Mouse (Mus musculus) T-helper 1 cell (primary cell): ENCODE results near the gene Nsmce3.

ENCODE experiments used
- in situ Hi-C: fragments of 300-600 bp; cut with MboI, MseI; formaldehyde crosslinking; loops from one replicate; pipeline ENCODE4 v1.15.1; 2025; ENCODE audit warnings: high pct_unique_total_duplicates

Nsmce3 gene

DNA sequence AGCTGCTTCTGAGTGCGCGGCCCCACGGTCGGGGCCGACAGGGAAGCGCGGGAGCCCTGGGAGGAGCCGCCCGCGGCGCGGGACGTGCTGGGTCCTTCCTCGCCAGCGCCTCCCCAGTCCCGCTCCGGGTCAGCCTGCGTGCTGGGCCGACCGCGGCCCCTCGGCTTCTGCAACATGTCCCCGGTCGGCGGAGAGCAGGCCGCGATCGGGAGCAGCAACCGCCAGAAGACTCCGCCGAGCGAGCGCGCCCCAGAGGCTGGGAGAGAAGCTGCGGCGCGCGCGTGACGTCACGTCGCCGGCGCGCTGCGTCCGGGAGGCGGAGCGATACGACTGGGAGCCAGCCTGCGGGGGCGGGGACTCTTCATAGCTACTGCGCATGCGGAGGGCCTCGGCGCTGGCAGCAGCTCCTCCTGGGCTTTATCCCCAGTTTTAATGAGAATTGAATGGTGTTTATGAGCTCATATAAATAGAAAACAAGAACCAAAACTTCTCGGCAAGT, at the start of gene Nsmce3:
Gene Nsmce3, minus strand, starts transcription at position 255 of the 499 bp plus-strand sequence.
- in situ Hi-C loops: loop anchor here (10.0 kb wide), 1 partner anchor 1118 kb away; no protein-coding TSS in a partner anchor

DNA sequence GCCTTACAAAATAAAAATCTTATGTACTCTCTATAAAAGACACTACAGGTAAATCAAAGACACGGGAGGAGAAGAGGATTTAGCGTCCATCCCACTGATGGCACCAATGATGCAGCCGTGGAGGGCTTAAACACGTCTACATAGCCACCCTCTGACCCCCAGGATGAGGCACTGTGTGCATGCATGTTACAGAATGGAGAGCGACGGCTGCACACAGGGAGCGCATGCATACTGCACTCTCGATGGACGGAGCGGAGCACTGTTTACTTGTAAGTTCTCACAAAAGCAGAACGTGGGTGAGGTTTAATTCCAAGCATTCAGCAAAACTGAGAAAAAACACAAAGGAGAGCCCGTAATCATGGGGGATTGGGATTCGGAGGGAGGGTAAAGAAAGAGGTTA, 48.4 kb upstream of the Nsmce3 start:
- in situ Hi-C loops: no loop called here

DNA sequence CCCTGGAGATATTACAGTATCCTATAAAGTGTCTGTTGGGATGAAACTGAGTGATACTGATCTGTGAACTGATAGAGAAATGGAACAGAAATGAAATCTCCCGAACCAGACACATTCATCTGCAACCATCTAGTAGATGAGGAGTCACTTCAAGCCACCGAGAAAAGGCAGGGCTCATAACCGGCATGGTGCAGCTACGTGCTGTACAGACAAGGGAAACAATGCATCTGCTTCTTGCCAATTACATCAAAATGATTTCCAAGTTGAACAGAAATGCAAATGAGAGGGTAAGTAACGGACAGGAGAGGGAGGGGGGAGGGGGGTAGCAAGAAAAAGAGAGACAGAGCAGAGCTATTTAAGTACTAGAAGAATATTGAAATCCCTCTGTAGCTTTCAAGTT, 47.9 kb upstream of the Nsmce3 start:
- in situ Hi-C loops: no loop called here

DNA sequence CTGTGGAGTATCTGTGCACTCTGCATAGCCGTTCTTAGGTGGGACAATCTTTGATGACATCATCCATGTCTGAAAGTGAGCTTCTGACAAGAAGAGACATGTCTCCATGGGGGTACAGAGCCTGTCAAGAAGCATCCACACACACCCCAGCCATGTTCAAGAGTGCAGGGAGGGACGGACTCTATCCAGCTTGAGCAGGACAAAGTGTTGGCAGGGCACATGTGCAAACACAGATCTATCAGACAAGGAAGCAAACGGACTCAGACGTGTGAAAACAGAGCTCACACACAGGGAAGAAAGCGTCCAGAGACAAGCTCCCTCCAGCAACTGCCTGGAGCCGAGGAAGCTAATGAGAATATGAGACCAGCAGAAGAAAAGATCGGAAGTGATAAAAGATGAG, 43.9 kb upstream of the Nsmce3 start:
- in situ Hi-C loops: no loop called here

DNA sequence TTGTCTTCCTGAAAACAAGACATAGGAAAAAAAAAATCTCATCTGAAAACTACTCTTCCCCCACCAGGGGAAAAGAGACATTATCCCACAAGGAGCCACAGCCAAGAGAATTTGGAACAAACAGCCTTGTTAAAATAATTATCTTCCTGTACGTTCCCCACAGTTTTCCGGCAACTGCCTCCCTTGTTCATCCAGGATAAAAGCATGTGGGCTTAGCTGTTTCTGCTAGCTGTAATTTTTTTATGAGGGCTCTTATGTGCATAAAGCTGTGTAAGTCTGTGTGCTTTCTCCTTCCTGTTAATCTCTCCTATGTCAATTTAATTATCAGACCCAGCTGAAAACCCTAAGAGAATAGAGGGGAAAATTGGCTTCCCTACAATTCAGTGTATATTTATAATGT, 42.3 kb upstream of the Nsmce3 start:
- in situ Hi-C loops: no loop called here

DNA sequence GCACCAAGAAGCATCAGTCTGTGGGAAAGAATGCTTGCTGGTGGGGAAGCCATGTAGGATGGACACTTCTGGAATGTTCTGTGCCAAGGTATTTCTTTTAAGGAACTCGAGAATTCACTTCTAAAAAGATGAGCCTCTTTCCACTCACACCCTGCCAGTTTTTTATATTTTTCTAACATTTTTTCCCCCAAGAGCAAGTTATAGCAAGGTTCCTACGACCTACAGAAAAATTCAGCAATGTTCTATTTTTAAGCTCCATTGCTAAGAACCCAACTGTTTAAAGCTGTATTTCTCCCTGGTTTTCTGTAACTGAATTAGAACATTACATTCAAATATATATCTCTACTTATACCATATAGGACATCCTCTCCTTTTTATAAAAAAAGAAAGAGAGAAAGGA, 39.1 kb upstream of the Nsmce3 start:
- in situ Hi-C loops: no loop called here

DNA sequence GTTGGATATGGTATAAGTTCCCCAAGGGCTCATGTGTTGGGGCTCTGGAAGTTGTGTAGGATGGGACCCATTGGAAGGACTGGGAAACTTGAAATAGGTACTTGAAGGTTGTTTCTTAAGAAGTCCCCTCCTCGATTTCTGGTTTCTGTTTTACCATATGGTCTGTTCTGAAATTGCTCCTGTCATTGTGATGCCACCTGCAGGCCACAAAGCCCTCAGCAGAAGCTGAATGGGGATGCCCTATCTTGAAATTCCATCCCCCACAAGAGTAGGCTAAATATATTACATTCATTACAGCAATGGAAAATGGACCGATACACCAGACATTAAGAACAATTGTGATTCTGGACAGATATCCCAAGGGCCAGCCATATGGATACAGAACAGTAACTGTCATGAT, 37.4 kb upstream of the Nsmce3 start:
- in situ Hi-C loops: no loop called here

DNA sequence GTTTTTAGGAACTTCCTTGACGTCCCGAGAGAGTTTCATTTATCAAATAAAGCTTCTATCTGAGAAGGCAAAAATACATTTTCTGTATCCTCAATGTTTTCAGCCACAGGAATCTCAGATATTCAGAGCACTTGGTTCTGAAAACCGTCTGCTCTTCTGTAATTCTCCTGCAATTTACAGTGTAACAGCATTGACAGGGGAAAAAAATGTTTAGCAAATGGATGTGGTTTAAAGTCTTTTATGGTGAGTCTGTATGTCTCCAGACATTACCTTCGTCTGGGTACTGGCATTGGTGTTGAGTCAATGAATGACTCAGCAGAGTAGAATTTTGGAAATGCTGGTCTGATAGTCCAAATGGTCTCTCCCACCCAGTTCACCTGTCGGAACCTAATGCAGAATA, 34.2 kb upstream of the Nsmce3 start:
- in situ Hi-C loops: no loop called here

DNA sequence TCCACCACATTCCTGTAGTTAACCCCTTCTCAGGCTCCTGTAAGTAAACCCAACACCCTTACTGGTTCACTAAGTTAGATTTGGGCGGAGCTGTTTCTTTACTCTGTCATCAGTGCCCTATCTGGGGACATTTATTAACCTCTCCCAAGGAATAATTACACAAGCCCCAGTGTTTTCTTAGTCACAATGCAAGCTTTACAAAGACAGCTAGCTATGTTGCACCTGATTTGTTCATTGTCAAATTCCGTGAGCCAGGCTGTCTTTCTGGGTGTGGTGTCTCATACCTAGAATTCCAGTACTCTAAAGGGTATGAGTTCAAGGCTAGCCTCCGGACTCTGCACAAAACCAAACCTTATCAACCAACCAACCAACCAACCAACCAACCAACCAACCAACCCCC, 32.7 kb upstream of the Nsmce3 start:
- in situ Hi-C loops: no loop called here

DNA sequence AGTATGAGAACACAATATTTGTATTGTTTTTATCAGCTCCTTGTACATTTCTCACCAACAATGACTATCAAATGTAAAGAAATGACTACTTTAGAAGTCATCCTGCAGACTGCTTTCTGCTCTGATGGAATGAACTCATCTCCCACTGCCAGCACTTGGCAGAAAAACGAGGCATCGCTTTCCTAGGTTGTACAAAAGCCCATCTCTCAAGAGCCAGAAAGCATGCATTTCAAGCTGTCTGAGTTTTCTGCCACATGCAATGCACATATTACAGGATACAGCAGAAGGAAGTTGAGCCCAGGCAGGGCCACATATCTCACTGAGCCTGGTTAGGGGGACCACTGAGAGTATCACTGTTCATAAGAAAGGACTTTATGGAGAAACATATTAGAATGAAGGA, 27.5 kb upstream of the Nsmce3 start:
- in situ Hi-C loops: no loop called here

DNA sequence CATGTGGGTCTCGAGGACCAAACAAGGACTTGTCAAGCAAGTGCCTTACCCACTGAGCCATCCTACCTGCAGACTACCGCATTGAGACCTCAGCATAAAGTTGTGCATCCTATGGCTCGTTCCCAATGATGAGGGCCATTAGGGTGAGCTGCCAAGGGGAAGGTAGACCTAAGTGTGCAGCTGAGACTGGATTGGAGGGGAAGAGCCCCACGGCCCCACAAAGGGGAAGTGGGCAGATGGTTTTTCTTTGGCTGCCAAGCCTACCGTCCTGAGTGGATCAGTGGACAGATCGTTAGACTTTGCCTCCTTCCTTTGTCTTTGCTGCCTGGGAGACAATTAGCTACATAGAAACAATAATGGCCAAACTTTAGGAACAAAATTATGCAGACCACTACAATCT, 23.8 kb upstream of the Nsmce3 start:
- in situ Hi-C loops: no loop called here

DNA sequence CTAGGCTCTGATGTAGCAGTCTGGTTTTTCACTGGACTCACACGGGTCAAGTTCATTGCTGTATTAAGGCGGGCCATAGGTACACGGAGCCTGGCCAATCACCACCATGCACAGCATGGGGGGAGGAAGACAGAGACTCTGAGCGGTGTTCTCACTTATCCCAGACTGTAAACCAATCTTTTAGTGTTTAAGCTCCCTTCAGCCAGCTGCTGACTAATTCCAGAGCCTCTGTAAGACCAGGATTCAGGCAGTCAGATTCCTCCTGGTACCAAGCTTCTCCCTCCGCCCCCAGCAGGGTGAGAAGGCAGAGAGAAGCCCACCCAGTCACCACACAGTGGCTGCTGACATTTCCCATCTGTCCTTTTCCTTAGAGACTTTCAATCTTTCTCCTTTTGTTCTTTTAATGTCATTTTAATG, 22.9 kb upstream of the Nsmce3 start:
- in situ Hi-C loops: no loop called here

DNA sequence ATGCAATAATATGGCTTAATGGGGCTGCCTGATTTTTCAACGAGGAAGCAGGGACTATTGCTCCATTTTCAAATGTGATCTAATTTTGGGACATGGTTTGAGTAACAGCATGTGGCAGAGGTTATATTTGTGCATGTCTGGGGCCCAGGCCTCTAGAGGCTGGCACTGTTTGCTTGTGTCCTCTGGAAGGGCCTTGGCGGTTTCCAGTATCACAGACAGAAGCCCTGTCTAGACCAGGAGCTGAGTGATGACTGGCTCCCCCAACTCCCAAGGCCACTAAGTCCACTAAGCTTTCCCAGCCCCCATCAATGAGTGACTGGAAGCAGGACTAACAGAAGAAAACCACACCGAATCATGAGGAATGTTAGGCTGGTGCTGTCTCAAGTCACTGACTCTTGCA, 18.3 kb upstream of the Nsmce3 start:
- in situ Hi-C loops: no loop called here

DNA sequence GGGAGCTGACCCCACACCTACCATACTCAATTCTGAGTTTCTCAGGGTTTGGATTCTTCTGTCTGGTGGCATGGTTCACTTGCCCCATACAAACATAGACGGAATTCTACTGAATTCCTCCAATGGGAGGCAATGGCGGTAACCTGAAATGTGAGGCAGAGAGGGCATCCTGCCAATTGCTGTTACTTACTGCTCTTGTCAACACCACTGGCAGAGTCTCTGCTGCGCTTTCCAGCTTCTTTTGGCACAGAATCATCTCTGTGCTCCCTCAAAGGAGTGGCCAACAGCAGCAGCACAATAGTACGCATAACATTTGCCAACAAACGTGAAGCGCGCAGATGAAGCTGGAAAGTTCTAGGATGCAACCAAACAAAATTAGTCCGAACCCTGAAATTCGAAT, 17.1 kb upstream of the Nsmce3 start:
- in situ Hi-C loops: no loop called here

DNA sequence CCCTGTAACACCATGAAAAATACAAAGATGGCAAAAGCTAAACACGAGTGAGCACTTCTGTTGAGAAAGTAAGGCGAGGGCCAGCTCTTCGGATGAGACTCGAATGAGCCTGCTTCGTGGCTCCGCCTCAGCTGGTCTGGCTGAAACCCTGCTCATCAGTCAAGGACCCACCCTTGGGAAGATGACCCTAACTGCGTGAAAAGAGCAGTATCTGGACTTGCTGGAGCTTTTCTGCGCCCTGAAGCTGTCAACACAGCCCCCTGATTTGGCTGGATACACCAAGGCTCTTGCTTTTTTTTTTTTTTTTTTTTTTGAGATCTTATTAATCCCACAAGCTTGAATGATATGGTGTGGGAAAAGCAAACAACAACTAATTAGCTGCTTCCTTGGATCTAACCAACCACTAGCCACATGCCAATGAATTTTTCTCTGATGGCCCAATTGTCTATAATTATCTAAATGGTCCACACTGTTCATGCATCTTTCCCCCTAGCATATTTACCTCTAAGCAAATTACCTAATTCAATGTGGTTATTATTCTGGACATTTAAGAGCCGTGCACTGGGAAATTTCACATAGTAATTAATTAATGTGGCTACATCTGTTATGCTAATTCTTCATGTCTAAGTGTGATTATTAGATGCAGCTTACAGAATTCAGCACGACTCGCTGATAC, 11.5 kb upstream of the Nsmce3 start:
- in situ Hi-C loops: no loop called here

DNA sequence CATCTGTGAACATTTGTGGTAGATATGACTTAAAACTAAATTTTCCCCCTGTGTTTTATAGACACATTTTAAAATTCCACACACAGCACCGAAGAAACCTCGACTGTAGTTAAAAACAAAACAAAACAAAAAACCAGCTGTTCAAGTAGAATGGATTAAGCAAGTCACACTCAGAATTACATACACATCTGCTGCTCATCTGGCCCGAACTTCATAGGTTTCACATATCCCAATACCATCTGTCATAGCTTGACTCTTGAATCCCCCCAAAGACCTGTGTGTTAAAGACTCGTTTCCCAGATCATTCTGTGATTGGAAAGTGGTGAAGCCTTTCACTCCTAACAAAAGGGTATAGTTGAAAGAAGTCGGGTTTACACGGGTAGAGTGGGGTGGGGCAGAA, 9.4 kb upstream of the Nsmce3 start:
- in situ Hi-C loops: no loop called here

DNA sequence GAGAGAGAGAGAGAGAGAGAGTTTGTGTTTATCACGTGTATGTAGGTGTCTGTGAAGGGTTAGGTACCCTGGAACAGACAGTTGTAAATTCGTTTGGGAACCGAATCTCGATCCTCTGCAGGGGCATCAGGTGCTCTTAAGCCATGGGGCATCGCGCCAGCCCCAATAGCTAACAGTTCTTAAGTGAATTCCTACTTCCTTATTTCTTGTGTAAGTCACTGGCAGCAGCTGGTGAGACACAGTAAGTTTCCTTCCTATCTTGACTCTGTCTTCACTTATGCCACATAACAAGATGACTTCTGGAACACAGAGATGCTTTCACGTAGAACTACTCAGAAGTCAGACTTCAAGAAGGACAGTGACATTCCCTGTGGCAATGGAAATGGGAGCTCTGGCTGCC, 8.6 kb upstream of the Nsmce3 start:
- in situ Hi-C loops: no loop called here

DNA sequence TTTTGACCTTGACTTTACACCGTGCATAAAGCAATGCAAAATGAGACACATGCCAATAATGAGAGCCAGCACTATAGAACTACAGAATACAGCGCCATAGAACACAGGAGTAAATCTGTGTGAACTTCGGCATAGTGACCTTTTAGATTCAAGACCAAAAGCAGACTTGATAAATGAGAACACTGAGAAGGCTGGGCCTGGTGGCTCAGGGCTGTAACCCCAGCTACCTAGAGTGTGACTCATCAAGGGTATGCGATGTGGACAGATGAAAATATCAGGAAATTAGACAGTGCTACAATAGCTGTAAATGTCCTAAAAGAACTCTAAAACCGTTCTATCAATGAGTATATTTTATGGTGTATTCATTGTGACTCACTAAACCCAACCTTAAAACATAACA, 7.6 kb upstream of the Nsmce3 start:
- in situ Hi-C loops: no loop called here

DNA sequence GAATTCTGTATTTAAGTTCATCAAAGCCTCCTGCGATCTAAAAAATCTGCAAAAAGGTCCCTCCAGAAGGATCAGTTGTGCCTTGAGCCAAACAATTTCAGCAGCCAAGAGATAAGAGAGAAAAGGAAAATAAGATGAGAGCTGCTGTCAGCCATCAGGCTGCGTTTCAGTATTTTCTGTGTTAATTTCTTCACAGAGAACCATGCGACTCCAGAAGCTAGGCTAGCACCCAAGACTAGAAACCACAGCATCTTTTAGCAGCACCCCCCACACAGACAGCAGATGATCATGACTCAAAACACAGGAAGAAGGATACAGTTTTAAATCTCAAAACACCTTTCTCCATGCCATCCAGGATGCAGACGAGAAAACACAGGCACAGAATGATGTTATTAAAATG, 2.1 kb upstream of the Nsmce3 start:
- in situ Hi-C loops: loop anchor here (10.0 kb wide), 1 partner anchor 1120 kb away; no protein-coding TSS in a partner anchor

DNA sequence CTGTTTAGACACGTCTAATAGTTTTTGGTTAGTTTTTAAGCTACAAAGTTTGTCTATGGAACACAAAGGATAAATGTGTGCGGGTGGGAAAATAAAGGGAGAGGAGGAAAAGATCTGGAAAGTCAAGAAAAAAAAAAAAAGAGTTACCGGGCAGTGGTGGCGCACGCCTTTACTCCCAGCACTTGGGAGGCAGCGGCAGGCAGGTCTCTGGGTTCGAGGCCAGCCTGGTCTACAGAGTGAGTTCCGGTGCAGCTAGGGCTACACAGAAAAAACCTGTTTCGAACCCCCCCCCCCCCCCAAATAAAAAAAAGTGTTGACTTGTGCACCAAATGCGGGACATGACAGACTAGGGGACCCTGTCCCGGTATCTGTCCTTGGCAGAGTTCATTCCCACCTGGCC, 469 bp upstream of the Nsmce3 start:
- in situ Hi-C loops: loop anchor here (10.0 kb wide), 1 partner anchor 1118 kb away; no protein-coding TSS in a partner anchor

DNA sequence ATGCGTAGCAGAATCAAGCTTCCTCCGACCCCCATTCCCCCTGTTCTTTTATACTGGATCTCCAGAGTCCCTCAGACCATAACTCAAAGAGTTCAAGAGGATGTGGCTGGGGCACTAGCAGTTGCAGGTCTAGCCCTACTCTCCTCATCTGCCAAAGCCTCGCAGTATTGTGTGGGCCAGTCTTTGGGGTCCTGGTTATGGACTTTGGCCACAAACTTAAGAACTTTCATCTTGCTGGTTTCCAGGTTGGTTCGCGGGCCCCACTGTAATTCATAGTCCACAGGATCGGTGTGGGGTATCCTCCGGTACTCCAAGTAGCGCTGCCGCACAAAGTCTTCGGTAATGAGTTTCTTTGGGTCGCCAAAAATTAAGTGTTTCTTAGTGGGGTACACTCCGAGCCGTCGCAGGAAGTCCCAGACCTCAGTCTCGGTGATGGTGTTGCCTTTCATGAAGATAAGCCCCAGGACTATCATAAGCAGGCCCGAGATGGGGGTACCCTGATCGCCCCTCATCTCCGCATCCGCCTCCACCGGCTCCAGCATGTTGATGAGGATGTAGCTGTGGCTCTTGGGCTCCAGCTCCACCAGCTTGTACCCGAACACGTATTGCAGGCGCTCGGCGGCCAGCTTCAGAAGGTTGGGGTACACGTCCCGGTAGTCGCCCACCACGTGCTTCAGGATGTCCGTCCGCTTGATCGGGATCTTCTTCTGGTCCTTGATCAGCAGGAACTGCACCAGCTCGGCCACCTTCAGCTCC, 632 bp downstream of the Nsmce3 start:
- in situ Hi-C loops: loop anchor here (10.0 kb wide), 1 partner anchor 1117 kb away; no protein-coding TSS in a partner anchor

DNA sequence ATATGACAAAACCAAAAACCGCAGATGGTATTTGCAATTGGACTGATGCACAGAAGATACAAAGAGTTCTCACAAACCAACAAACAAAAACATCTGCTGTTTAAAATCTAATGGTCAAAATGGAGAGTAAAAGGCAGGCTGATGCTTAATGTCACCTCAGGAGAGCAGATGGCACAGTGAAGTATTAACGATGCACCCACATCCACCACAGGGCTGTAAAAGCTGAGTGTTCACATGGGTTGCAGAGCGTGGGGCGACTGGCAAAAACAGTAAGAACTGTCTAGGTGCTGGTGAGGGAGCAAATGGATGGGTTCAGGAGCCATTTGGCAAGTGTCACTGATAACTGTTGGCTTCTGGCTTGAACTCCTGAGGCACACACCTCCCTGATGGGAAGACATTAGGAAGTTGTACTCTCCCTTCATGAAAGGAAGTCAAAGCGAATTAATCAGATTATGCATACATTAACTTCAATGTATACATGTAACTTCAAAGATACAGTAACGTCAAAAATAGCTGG, 3.2 kb downstream of the Nsmce3 start:
- in situ Hi-C loops: loop anchor here (10.0 kb wide), 1 partner anchor 1115 kb away; no protein-coding TSS in a partner anchor

DNA sequence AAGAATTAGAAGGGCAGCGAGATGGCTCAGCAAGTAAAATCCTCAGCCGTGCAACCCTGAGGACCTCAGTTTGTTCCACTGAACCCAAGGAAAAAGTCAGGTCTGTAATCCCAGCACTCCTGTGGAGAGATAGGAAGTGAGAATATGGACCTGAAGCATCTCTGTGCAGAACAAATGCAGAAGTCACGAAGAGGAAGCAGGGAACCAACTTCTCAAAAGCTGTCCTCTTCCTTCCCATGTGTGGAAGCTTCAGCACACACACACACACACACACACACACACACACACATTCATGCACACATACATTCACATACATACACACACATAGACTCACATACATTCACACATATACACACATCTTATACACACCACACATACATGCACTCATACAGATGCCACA, 9.3 kb downstream of the Nsmce3 start:
- in situ Hi-C loops: no loop called here
